Mouse (Mus musculus) lung, postnatal 0 days (tissue): ENCODE results near the gene Ptpn14. TPM values are rescaled to one million over a fixed set of nuclear protein-coding genes. Genes with fewer than 3 reads are reported as not detected.

Source experiments
- ATAC-seq: fragments of 200-750 bp; cut with Nextera tagmentation; 2 replicates; pipeline ENCODE4 v1.8.0; 2017; ENCODE audit warnings: moderate library complexity
- DNase-seq: peaks from one replicate; pipeline ENCODE4 v3.0.0-alpha.2; 2016; ENCODE audit warnings: low spot score
- H3K27ac ChIP-seq: fragments of 300-500 bp; sonication (generic); 2 replicates; pipeline ENCODE4 v1.5.1; 2014; ENCODE audit warnings: antibody characterized with exemption, mild to moderate bottlenecking, low read length, mixed read lengths
- H3K27me3 ChIP-seq: fragments of 300-500 bp; sonication (generic); replicated peaks from 2 replicates; pipeline ENCODE4 v1.6.1; 2014; ENCODE audit warnings: low read length, mixed read lengths; ENCODE audit not compliant: insufficient read depth
- H3K36me3 ChIP-seq: fragments of 300-500 bp; sonication (generic); 2 replicates; pipeline ENCODE4 v1.6.1; 2014; ENCODE audit warnings: low read length, mixed read lengths; ENCODE audit not compliant: insufficient read depth
- H3K4me1 ChIP-seq: fragments of 300-500 bp; sonication (generic); 2 replicates; pipeline ENCODE4 v1.6.1; 2014; ENCODE audit warnings: antibody characterized with exemption, low read depth, low read length, mixed read lengths; ENCODE audit not compliant: insufficient read depth
- H3K4me2 ChIP-seq: fragments of 300-500 bp; sonication (generic); replicated peaks from 2 replicates; pipeline ENCODE4 v1.6.1; 2014; ENCODE audit warnings: low read depth, mild to moderate bottlenecking, low read length, moderate library complexity, mixed read lengths
- H3K4me3 ChIP-seq: fragments of 300-500 bp; sonication (generic); 2 replicates; pipeline ENCODE4 v1.5.1; 2014; ENCODE audit warnings: low read depth, low read length
- H3K9ac ChIP-seq: fragments of 300-500 bp; sonication (generic); replicated peaks from 2 replicates; pipeline ENCODE4 v1.6.1; 2014; ENCODE audit warnings: low read depth, mild to moderate bottlenecking
- H3K9me3 ChIP-seq: fragments of 300-500 bp; sonication (generic); 2 replicates; pipeline ENCODE4 v1.6.1; 2016; ENCODE audit warnings: low read length, mixed read lengths
- CTCF ChIP-seq: IDR thresholded peaks from 2 replicates; pipeline ENCODE4 v1.5.1; 2016; ENCODE audit warnings: antibody characterized with exemption, mild to moderate bottlenecking
- EP300 ChIP-seq: IDR thresholded peaks from 2 replicates; pipeline ENCODE4 v1.6.1; 2016; ENCODE audit warnings: antibody characterized with exemption, mild to moderate bottlenecking, control low read depth
- WGBS: fragments of 180-500 bp; shearing (Covaris S2); extraction: QIAGEN DNeasy Blood & Tissue Kit; methylation state at CpG from one replicate; pipeline ENCODE4 v1.1.7; 2014; 5-methylcytosine and 5-hydroxymethylcytosine counted together
- polyA plus RNA-seq: library from polyadenylated mRNA; unstranded; fragments of >200 nt; fragmentation: Nextera tagmentation; extraction: Ambion mirVana; gene quantifications from 2 replicates; pipeline ENCODE4 v1.2.1, GENCODE M21; 2015

Ptpn14 gene
- polyA plus RNA-seq, 1 experiment from 2014 or later, result 4.9 TPM

DNA sequence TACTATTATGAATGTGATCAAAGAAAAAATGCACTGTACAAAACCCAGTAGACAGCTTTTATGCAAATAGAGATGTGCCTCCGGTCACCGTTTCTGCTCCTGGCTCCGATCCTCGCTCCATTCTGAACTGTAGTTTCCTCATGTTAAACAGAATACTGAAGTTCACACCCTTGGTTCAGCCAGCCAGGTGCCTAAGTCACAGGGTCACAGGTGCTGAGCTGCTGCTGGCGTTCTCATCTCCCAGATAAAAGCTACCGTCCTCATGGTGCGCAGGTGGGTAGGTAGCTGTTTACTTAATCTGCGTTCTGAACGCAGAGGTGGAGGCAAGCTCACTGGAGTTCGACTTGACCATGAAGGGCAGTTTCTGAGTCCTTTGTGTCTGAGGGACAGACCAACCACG, 75.7 kb downstream of the Ptpn14 start:
- WGBS, result 73% methylated on average over 11 of the region's 11 CpGs
- H3K27me3 ChIP-seq, result no peaks in the 10 kb centered on the region

DNA sequence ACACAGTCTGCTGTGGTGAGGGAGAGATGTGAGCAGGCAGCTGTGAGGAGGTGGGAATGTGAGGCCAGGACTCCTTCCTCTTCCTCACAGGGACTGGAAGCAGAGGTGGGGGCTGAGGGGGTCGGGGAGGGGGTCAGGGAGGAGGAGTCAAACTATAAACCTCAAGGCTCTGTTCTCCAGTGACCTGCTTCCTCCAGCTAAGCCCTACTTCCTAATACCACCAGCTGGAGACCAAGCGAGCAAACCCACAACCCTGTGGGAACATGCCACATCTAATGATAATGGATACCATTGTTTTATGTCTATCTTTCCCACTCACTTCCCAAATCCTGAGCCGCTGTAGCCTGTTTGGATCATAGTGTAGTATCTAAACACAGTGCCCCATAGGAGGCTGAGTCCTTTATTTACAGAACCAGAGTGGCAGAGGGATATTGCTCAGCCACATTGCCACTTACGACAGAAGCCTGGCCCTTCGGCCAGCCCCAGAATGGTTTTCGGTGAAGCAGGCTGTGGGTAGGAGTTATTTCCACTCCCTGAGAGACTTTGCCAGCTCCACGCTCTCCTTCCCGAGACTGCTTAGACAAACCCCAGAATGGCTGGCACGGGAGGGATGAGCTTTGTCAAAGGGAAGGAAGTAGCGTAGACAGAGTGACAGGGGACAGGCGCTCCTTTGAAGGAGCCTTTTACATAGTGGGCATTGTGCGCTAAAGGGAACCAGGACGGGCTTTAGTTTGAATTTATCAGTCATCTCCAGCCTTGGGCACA, 78.6 kb downstream of the Ptpn14 start:
- WGBS, result 56% methylated on average over 13 of the region's 13 CpGs
- no peaks in the 10 kb centered on the region for H3K27me3 ChIP-seq
- ATAC-seq (peak; percentile 69), DNase-seq (peak; percentile 28)
- H3K36me3 ChIP-seq, result no peaks in the 10 kb centered on the region
- H3K27ac ChIP-seq, result no peak overlapping the region
- no peak overlapping the region for H3K4me2 ChIP-seq
- no peaks in the 10 kb centered on the region for H3K4me1 ChIP-seq
- H3K9me3 ChIP-seq, result no peaks in the 10 kb centered on the region
- no peak; the same call in 1 of the 2 replicates for TF ChIP-seq CTCF
- no peak for TF ChIP-seq EP300
- no peak overlapping the region for H3K9ac ChIP-seq
- H3K4me3 ChIP-seq, result no peak overlapping the region

More for the DNA sequence above, 75.7 kb downstream of the Ptpn14 start:
- DNase-seq (no peak), ATAC-seq (no peak)
- Histone ChIP-seq H3K4me3 (no peak overlapping the region), H3K4me1 (no peaks in the 10 kb centered on the region), H3K9me3 (no peaks in the 10 kb centered on the region), H3K4me2 (no peak overlapping the region), H3K9ac (no peak overlapping the region), H3K36me3 (no peaks in the 10 kb centered on the region), H3K27ac (no peak overlapping the region)
- TF ChIP-seq EP300 (no peak), CTCF (no peak)

DNA sequence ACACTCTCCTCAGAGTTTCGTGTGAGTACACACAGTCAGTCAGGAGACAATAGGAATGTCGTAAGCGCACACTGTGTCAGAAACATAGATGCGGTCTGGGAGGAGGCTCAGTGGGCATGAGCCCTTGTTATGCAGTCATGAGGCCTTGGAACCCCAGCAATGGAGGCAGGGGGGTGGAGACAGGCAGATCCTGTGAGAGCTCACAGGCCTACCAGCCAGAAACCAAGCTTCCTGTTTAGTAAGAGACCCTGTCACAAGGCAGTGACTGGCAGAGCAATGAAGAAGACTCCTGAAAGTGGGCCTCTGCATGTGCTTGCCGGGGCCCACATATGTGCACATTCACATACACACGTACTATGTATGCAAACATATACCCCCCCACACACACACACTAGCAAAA, 79.9 kb downstream of the Ptpn14 start:
- H3K27me3 ChIP-seq, result no peaks in the 10 kb centered on the region
- no peaks in the 10 kb centered on the region for H3K4me1 ChIP-seq
- no peak for ATAC-seq
- H3K9ac ChIP-seq, result no peak overlapping the region
- no peaks in the 10 kb centered on the region for H3K36me3 ChIP-seq
- H3K4me3 ChIP-seq, result no peak overlapping the region
- H3K4me2 ChIP-seq, result no peak overlapping the region
- H3K27ac ChIP-seq, result no peak overlapping the region
- DNase-seq, result no peak
- 89% methylated on average over 6 of the region's 6 CpGs for WGBS
- TF ChIP-seq CTCF, result no peak
- TF ChIP-seq EP300, result no peak
- H3K9me3 ChIP-seq, result no peaks in the 10 kb centered on the region

DNA sequence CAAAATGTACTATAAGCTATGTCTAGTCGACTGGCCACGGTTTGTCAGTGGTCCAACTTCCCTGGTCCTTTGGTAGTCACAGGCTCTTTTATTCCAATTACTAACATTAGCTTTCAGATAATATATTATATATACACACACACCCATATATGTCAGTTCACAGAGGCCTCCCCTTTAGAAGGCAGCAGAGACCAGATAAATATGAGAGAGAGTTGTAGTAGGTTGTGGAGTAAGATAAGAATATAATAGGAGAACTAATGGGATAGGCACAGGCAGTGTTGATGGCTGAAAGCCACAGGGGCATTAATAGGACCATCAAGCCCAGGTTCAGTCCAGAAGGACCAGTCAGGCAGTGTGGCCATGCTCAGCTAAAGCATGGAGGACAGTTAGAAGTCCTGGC, 80.4 kb downstream of the Ptpn14 start:
- 67% methylated on average over 2 of the region's 2 CpGs for WGBS
- DNase-seq (no peak), ATAC-seq (no peak)
- Histone ChIP-seq H3K4me2 (no peak overlapping the region), H3K9ac (no peak overlapping the region), H3K4me3 (no peak overlapping the region), H3K27ac (no peak overlapping the region), H3K4me1 (no peaks in the 10 kb centered on the region), H3K27me3 (no peaks in the 10 kb centered on the region), H3K36me3 (no peaks in the 10 kb centered on the region), H3K9me3 (no peaks in the 10 kb centered on the region)
- TF ChIP-seq CTCF, result no peak
- TF ChIP-seq EP300, result no peak

DNA sequence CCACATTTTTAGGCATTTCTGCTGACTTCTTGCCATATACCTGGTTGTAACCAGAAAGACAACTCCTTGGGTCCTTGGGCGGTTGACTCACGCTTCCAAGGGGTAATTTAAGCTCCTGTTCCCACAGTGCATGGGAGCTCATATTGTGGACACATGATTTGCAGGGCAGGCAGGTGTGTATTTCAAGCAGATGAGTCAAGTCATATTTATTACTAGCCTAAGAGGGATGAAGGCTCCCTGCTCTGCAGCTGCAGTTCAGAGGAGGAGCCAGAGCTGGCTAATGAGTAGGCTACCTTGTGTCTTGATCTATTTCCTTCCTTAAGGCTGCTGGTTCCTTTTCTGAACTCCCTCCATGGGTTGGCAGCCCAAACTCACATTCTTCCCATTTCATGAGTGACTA, 83.7 kb downstream of the Ptpn14 start:
- WGBS, result 93% methylated on average over 2 of the region's 2 CpGs
- H3K27ac ChIP-seq, result no peak overlapping the region
- H3K4me1 ChIP-seq, result no peaks in the 10 kb centered on the region
- no peak overlapping the region for H3K9ac ChIP-seq
- H3K36me3 ChIP-seq, result no peaks in the 10 kb centered on the region
- no peaks in the 10 kb centered on the region for H3K9me3 ChIP-seq
- no peak overlapping the region for H3K4me2 ChIP-seq
- H3K4me3 ChIP-seq, result no peak overlapping the region
- H3K27me3 ChIP-seq, result no peaks in the 10 kb centered on the region
- TF ChIP-seq CTCF, result no peak
- no peak for TF ChIP-seq EP300
- DNase-seq, result no peak
- ATAC-seq, result no peak

DNA sequence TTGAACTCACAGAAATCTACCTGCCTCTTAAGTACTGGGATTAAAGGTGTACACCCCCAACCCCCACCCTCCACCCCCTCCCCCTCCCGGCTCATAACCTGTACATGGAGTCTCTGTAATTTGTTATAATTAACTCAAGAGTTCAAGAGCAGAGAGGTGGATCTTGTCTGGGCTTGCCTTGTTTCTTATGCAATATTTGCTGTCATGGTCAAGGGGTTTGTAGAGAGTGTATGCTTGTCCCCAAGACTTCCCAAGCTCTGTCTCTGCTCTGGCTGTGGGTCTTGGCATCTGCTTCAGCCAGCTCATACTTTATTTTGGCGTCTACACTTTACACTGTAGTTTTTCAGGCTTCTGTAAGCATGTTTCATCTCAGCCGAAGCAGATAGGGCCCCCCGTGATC, 86.3 kb downstream of the Ptpn14 start:
- no peak overlapping the region for H3K4me2 ChIP-seq
- no peaks in the 10 kb centered on the region for H3K27me3 ChIP-seq
- H3K27ac ChIP-seq, result no peak overlapping the region
- ATAC-seq (0 out of 2 replicates have a peak, but pooled peaks have one; percentile 9), DNase-seq (no peak)
- no peak overlapping the region for H3K4me3 ChIP-seq
- no peaks in the 10 kb centered on the region for H3K36me3 ChIP-seq
- 61% methylated on average over 4 of the region's 4 CpGs for WGBS
- no peak overlapping the region for H3K9ac ChIP-seq
- TF ChIP-seq CTCF (no peak), EP300 (no peak)
- H3K4me1 ChIP-seq, result peaks cover 2% of the 10 kb centered on the region; the same call in 1 of the 2 replicates
- no peaks in the 10 kb centered on the region for H3K9me3 ChIP-seq
